Mouse (Mus musculus) cortical plate, adult 2 months (tissue): Measurements from ENCODE around the gene Pcsk4.

Source experiments
- CTCF ChIP-seq: fragments of 200-500 bp; IDR thresholded peaks from 2 replicates; pipeline ENCODE4 v1.5.1; 2011; ENCODE audit warnings: mild to moderate bottlenecking, control low read depth, low read length; ENCODE audit not compliant: insufficient read depth; ENCODE audit errors: extremely low read depth
- POLR2A ChIP-seq: fragments of 200-500 bp; IDR thresholded peaks from 2 replicates; pipeline ENCODE4 v1.6.1; 2011; ENCODE audit warnings: mild to moderate bottlenecking, low read length, control low read depth; ENCODE audit not compliant: insufficient read depth; ENCODE audit errors: extremely low read depth

DNA sequence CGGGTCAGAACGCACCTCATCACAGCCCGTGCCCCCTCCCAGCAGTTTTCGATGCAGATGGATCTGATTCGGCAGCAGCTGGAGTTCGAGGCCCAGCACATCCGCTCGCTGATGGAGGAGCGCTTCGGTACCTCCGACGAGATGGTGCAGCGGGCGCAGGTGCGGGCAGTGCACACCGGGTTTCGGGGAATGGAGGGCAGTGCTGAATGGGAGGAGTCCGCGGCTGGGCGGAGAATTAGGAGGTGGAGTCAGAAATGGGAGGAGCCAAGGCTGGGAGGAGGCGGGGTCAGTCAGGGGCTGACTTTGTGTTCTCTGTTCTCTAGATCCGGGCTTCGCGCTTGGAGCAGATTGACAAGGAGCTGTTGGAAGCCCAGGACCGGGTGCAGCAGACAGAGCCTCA, 24.4 kb downstream of the Pcsk4 start:
- TF ChIP-seq CTCF, result no peak
- no peak for TF ChIP-seq POLR2A
